Mouse (Mus musculus) adrenal gland (tissue): ENCODE data around the gene Inpp5e.
"Not testable (repeated sequence)": the region's sequence is repeated elsewhere in the genome, so short reads cannot be mapped to it uniquely, and the experiment has no call there.

Experiments used
- intact Hi-C: fragments of 180-260 bp; cut with DNase I; formaldehyde crosslinking; loops from one replicate; pipeline ENCODE4 v1.15.1; 2025

The Inpp5e gene

DNA sequence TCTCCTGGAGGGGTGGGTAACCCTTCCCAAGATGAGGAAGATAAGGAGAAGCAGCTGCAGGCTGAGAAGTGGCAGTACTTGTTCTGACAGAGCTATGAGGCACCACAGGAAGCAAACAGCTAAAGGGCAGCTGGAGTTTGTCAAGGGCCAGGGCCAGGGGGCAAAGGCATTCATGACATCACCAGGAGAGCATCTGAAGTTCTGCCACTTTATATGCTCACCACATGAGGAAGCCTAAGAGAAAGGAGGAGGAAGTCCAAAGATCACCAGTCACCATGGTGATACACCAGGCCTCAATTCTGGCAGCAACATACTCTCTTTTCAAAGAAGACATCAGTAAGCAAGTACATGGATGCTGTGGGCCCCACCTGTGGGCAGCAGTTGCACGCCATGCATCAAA, 14.1 kb upstream of the Inpp5e start:
- intact Hi-C loops = no loop called here

DNA sequence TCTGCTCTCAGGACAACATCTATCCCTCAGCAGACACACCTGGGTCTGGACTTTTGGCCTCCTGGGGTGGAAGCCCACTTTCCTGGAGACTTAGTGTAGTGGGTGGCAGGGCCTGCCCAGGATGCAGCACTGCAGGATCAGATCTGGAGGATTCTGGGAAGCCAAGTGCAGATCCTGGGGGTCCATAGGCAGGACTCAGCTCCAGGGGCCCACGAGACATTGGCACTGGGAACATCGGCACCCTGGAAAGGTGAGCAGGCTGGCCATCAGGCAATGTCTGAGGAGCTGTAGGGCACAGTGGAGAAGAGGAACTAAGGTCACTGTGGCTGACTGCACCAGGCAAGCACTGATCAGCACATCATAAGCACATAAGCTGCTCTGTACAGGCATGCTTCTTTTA, 13.0 kb upstream of the Inpp5e start:
- intact Hi-C loops = no loop called here

DNA sequence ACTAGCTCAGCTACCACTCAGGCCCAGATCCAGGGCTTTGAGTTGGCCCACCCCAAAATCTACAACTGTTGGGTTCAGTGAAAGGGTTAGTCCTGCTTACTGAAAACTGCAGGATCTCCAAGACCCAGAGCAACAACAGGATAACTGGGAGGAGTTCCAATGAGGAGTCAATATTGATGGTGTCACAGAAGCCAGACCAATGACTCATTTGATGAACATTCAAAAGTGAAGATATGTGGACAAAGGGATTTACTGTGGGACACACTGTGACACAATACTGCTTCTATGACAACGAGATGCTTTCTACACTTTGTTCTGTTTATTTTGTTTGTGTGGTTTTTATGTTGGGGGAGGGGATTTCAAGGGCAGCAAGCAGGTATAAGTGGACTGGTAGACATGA, 9.1 kb upstream of the Inpp5e start:
- intact Hi-C loops = no loop called here

DNA sequence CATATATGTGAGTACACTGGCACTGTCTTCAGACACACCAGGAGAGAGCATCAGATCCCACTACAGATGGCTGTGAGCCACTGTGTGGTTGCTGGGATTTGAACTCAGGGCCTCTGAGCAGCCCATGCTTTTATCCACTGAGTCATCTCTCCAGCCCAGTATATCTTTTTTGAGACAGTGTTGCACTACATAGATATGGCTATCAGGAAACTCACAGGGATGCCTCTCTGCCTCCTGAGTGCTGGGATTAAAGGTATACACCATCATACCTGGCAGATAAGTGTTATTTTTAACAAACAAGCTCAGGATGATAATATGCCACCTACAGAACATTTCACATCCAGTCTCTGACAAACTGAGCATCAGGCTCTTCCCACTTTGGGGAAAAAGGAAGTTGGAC, 8.1 kb upstream of the Inpp5e start:
- intact Hi-C loops = no loop called here

DNA sequence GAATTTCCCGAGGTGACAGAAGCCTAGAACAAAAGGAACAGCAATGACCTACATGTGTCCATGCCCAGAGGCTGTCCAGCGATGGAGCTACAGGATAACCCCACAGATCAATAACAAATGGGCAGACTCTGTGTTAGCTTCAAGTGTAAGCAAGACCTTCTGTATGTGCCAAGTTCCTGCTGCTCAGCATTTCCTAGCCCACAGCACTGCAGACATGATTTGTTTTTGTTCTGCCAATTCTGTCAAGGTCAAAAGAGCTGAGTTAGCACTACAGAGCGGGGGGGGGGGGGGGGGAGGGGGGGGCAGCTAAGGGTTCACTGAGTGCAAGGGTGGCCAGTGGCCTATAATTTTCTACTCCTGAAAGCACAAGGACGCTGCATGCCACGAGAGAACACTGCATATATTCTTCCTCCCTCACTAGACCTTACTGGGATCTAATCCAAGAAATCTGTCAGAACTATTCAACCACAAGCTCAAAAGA, 2.0 kb upstream of the Inpp5e start:
- intact Hi-C loops = no loop called here

DNA sequence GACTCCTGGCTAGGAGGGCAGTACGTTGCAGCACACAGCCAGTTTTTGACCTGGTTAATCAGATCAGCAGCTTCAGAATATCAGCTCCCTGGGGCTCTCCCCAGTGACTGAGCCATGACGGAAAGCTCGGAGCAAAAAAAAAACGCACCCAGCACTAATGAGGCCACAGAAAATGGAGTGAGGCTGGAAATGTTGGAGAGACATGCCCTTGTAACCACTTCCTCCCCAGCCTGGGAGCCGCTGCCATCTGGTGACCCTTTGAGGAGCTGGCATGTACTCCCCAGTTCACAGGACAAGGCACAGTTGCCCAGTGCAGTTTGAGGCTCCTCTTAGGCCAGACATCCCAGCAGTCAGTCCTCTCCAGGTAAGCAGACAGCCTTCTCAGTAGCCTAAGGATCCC, 1.1 kb upstream of the Inpp5e start:
- intact Hi-C loops = no loop called here

DNA sequence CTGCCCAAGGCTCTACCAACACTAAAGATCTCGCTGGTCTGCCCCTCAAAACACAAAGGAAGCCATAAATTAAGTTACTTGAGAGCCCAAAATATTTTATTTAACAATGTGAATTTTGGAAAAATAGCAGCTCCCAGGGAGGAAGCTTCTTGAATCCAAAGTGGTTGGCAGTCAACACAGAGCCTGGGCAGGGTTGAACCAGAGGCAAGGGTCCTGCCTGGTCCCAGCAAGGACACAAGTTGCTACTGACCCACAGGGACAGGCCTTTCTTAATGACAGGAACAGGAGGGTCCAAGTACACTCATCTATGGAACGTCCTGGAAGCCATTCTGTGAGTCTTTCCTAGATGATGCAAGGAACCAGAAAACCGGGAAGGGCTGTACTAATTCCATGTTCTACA, 359 bp upstream of the Inpp5e start:
- intact Hi-C loops = loop anchor here (5.0 kb wide), 1 partner anchor 82 kb away; no protein-coding TSS in a partner anchor

DNA sequence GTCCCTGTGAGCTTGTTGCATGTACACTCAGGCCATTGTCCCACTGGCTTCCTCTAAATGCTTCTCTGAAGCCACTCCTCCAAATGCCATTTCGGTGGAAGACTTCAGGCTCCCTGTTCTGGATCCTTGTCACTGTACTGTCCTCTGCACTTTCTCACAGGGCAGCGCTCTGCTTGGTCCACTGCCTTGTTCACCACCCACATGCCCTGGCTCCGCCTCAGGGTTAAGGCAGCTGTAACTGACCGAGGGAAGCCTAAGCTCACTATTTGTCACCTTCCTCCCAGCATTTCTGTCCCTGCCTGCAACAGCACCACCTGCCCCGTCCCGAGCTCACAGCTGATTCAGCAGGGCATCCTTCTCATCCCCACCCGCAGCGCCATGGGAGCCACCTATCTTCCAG, 5.7 kb downstream of the Inpp5e start:
- intact Hi-C loops = no loop called here

DNA sequence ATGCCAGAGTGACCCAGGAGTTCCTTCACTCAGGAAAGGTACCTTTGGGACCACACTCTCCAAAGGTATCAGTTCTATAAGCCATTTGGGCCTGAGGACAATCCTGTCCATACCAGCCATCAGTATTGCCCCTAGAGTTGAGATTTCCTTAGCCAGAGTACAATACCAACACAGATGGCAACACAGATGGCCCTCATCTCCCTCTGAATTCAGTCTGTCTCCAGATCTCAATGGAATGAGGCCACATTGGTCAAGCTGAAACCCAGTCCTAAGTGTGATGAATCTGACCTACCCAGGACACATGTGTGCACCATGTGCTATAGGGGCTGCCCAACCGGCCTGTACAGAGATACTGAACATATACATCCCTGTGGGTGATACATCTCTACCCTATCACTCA, 6.7 kb downstream of the Inpp5e start:
- intact Hi-C loops = no loop called here

DNA sequence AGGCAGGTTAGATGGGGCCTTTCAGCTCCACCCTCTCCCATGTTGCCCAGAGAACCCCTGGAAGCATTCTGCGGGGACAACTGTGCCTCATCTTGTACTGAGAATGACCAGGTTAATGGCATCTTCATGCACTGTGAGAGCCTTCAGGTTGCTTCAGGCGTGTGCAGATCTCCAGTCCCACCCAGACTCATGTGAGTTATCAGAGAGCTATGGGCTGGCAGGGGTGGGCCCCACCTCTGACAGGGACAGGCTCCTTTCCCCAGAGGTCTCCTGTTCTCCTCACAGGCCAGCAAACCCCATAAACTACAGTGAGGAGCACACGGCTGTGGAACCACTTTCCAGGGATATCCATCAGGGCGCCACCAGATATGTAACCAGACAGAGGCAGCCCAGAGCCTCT, 8.0 kb downstream of the Inpp5e start:
- intact Hi-C loops = no loop called here

DNA sequence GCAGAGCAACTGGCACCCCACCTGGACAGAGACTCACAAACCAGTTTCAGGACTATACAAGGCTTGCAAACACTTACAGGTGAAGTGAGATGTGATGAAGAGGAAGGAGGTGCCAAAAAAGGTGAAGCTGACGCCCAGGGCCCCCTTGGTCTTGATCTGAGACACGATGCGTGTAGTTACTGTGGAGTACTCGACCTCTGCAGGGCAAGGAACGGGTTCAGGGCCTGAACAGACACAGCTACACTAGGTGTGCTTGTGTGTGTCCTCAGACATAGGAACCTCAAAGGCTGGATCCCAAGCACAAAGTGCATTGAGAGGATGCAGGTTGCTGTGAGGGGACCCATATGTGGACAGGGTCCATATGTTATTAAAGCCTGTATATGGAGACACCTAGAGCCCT, 8.7 kb downstream of the Inpp5e start:
- intact Hi-C loops = no loop called here

DNA sequence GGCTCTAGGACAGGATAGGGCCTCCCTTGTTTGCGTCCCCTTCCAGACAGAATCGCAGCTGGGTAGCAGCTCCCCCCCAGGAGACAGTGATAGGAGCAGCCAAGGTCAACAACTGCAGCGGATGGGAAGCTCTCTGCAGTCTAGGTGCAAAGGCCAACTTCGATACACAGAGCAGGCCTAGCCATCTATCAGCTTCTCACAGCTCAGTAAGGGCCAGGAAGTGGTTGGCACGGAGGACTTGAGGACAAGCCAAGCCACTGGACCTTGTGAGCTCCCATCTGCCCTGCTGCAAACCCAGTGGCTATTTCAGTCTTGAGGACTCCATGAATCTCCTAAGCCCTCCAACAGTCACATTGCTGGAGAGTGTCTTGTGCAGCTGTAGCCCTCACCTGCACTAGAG, 9.4 kb downstream of the Inpp5e start:
- intact Hi-C loops = loop anchor here (5.0 kb wide), 1 partner anchor 42 kb away; no protein-coding TSS in a partner anchor

DNA sequence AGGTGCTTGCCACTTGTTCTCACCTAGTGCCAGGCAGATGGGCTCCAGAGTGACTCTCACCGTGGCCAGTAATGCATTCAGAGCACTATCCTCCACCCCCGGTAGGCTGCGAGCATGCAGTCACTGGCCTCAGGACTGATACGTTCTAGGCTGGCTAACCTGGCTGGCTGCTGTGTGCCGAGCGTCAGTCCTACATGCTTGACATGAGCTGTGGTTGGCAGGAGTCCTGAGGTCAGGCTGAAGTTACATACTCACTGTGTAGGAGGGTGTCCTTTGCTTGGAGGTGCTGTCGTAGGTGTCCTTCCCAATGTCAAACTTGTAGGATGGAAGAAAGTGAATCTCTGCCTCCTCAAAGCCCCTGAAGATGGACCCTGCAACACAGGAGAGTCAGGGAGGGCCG, 10.0 kb downstream of the Inpp5e start:
- intact Hi-C loops = loop anchor here (5.0 kb wide), 1 partner anchor 42 kb away; no protein-coding TSS in a partner anchor

DNA sequence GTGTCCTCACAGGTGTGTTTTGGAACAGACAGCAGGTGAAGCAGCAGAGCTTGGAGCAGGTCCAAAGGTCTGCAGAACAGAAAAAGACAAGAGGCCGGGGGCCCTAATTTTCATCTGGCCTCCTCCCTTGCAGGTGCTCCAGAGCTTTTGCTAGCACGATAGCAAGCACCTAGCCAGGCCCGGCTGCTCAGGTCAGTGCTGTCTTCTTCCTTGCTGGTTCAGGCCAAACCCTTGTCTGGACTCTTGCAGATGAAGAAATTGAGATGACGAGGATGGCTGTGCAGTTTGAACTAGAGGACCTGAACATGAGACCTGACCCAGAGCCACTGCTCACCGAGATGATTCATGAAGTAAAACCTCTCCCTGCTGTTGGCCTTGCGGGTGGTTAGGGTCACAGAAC, 17.4 kb downstream of the Inpp5e start:
- intact Hi-C loops = no loop called here

DNA sequence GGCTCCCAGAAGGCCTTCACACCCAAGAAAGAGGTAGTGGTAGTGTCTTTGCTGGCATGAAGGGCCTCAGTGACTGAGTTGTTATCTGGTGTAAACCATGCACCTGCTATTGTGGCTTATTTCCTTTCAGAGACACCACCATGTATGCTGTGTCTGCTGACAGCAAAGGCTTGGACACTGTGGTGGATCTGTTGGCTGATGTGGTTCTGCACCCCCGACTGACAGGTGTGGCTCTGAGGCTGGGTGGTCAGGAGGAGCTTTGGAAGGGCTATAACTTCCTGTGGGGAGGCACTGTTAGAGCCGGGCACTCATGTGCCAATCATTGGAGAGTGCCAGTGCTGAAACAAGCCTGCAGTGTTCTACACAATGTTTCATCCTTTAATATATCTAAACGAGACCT, 18.0 kb downstream of the Inpp5e start:
- intact Hi-C loops = no loop called here

DNA sequence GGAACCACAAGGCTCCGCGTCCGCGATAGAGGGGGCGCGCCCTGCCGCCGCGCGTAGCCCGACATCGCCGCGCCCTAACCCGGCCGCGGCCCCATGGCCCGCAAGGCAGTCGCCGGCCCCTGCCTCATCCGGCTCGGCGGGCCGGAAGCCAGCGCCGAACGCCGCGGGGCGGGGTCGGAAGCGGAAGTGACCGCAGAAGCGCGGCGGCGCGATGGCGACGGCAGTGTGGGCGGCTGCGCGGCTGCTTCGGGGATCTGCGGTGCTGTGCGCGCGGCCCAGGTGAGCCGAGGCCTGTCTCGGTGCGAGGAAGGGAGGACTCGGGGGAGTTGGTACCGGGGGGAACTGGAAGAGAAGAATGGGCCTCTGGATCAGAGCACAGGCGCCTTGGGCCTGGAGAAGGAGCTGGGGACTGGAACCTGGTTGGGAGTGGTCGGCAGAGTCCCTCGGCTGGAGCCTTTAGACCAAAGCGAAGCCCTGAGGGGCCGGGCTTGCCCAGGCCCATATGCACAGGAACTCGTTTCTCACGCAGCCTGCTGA, 19.8 kb downstream of the Inpp5e start, which contains the start of the genes Entr1 and Pmpca:
Entr1 (minus strand) TSS at position 163 of the 537 bp plus-strand sequence.
Pmpca (plus strand) TSS at position 186 of the 537 bp plus-strand sequence.
- intact Hi-C loops = loop anchor here (5.0 kb wide), 1 partner anchor 37 kb away; the partner anchor contains the start of gene Dnlz

DNA sequence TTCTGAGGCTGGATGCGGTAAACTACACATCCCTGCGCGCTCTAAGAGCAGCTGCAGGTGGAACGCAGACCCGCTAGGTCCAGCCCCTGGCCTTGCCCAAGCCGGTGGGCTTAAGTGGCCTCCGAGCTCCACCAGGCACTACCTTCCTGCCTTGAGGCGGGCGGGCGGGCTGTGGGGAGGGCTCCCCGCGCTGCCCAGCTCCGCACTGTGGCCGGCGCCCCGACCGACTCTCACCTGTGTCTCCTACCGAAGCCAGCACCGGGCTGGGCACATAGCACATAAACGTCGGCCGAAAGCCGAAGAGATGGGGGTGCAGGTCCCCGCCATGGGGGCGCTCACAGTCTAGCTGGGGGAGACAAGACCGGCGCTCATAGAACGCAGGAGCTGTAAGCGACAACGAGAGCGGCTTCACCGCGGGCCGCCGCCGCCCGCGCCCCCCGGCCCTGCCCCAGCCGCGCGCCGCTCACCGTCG, 20.3 kb downstream of the Inpp5e start:
- intact Hi-C loops = loop anchor here (5.0 kb wide), 1 partner anchor 36 kb away; the partner anchor contains the start of gene Dnlz

DNA sequence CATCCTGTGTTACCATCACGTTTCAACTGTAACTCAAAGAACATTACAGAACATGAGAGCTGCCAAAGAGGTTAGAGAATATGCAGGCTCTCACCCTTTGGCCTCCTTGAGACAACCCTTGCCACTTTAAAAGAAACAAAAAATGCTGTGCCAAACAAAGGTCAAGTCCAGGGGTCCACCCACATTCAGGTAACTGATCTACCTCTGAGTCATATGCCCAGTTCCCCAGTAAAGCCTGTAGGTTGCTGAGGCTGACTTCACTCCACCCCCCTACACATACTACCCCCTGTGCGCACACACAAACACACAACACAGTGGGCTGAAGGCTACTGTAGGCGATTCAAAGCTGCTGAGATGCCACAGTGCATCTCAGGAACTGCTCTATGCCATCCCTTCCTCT, 21.3 kb downstream of the Inpp5e start:
- intact Hi-C loops = loop anchor here (5.0 kb wide), 1 partner anchor 35 kb away; the partner anchor contains the start of gene Dnlz

DNA sequence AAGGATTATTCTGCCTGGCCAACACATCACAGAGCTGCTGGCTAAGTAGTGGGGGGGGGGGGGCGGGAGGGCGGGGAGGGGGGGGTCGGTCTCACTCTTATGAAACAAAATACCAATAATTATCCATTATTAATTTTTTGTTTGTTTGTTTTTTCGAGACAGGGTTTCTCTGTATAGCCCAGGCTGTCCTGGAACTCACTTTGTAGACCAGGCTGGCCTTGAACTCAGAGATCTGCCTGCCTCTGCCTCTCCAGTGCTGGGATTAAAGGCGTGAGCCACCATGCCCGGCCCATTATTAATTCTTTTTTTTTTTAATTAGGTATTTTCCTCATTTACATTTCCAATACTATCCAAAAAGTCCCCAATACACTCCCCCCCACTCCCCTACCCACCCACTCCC, 28.1 kb downstream of the Inpp5e start:
- intact Hi-C loops = not testable (repeated sequence)

DNA sequence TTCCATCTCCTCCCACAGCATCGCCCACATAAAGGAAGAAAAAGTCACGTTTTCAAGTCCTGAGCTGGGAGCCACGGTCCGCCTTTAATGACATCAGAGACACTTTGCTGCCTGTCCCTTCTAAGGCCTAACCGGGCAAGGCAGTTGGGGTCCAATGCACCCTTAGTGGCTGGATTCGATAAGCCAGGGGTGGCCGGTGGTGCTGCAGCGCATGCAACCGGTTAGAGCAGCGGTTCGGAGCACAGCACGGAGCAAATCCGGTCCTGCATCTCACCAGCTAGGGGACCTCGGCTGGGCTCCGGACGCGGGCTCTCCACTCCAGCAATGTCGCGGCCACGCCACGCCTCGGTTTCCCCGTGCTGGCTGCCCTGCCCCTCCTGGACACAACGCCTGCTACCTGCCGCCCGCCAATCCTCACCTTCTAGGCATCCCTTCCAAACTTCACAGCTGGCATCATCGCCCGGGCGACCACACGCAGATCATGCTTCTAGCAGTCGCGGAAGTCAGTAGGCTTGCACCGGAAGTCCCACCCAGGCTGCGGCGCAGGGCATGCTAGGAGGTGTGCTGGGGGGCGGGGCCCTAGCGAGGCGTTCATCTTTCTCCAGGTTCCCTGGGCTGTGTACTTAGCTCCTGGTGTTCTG, 28.8 kb downstream of the Inpp5e start, which contains the start of gene Snapc4:
Snapc4 (minus strand) TSS at position 523 of the 641 bp plus-strand sequence.
- intact Hi-C loops = no loop called here

DNA sequence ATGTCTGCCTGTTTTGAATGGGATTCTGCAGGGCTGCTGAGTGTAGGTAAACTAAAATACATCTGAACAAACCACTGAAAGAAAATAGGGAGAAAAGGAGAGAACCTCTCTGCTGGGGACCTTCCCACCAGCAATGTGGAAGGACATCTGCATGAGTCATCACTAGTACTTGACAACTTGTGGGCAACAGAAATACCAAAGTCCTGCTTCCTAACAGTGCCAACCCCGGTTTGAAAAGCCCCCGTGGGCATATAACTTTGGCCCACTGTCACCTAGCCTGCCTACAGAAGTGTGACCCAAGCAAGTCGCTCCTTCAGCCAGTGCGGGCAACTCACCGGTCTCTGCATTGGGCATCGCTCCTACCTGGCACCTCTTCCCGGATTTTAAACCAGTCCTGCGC, 36.6 kb downstream of the Inpp5e start:
- intact Hi-C loops = no loop called here

DNA sequence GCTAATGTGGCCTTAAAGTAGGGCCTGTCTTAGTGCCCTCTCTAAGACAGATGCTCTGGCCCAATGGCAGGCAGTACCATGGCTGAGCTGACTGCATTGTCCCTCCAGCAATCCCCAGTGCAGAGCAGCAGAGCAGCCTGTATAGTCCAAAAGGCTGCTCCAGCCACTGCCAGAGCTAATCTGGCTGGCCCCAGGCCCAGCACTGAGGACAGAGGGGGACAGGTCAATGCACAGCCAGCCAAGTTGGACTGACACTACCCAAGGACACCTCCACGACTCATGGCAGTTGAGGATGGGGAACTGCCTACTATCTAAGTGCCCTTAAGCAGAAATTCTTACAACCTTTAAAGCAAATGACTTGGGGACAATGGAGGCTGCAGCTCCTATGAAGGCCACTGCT, 40.4 kb downstream of the Inpp5e start:
- intact Hi-C loops = no loop called here

DNA sequence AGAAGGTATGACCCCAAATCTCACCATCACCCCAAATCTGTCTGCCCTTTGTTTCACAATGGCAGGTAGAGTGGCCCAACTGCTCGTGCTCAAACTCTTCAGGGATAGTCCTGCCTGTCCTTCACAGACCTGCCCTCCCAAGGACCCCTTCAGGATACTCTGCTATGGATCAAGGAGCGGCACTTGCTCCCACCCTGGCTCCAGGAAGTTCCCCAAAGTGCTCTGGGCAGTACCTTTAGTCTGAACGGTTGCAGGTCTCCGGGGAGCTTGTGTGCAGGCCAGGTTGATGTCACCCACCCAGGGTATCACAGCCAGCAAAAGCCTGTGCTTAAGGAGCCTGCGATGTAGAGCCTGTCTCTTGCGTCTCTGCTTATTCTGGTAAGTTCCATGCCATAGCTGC, 41.1 kb downstream of the Inpp5e start:
- intact Hi-C loops = no loop called here
